Mouse (Mus musculus): Measurements from ENCODE around the gene Tcstv1.
"Not testable (repeated sequence)": the region's sequence is repeated elsewhere in the genome, so short reads cannot be mapped to it uniquely, and the experiment has no call there.

The Tcstv1 gene

GRCm38 (mm10) chr13:119894685-119895084 is at the start of gene Tcstv1:
Tcstv1 (minus strand) TSS chr13:119894785.
- DNase-seq (ENCODE audit: low read depth): not testable (repeated sequence)

DNA sequence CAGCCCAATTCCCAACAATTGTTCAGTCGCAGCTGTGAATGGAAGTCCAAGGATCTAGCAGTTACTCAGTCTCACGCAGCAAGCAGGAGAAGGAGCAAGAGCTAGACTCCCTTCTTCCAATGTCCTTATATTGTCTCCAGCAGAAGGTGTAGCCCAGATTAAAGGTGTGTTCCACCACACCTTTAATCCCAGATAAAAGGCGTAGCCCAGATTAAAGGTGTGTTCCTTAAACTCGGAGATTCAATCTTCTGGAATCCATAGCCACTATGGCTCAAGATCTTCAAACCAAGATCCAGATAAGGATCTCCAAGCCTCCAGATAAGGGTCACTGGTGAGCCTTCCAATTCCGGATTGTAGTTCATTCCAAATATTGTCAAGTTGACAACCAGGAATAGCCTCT is 34.6 kb upstream of the Tcstv1 start, which contains the start of gene Gm21761:
Gene Gm21761, minus strand, starts transcription at position 101 of the 400 bp plus-strand sequence.
- not testable (repeated sequence) for DNase-seq (ENCODE audit: low read depth)

DNA sequence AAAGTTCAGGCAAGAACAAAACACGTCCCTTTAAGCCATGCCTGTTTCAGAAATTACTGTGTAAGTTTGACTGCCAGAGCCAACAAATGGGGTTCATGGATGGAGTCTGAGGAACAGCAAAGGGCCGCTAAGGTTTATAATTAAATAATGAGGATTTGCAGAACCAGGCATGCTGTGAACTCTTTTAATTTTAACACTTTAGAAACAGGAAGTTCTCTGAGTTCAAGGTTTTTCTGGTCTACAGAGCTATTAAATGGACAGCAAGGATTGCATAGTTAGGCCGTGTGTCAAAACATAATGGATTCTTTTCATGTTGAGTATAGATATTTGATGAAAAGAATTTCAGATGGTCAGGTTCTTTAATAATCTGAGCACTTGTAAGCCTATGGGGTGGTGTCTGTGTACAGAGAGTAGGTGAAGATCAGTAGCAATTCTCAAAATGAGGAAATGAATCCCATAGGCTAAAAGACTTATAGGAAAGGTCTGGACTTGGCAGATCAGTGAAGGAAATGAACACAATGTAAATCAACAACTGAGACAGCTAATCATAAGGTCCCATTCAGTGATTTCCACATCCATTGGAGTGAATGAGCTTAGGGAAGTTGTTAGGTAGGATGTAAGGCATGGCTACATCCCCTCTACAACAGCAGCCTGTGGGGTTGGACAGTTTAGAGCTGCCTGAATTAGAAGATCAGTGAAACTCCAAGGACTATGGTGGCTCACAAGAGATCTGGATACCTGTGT is 30.2 kb upstream of the Tcstv1 start:
- DNase-seq (ENCODE audit: low read depth): not testable (repeated sequence)

GRCm38 (mm10) chr13:119916966-119917722 is 22.6 kb upstream of the Tcstv1 start:
- not testable (repeated sequence) for DNase-seq (ENCODE audit: low read depth)

DNA sequence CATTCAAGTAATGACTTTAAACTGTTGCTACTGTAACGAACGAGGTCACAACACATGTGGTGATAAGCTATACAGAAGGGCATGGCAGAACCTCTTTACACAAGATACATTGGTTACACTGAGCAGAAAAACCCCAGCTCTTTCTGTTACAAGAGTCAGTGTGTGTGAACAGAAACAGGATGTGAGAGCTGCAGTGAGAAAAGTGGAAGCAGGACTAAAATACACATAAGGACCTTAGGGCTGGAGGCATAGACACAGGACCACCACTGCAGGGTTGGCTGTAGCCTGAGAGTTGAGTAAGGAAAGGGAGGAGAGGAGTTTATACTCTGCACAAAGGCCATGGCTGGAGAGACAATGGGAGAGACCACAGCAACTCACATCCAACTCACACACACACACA is 21.9 kb upstream of the Tcstv1 start:
- not testable (repeated sequence) for DNase-seq (ENCODE audit: low read depth)

- not testable (repeated sequence) for DNase-seq (ENCODE audit: low read depth)
Observed at GRCm38 (mm10) chr13:119898549-119898948, 4.0 kb upstream of the Tcstv1 start.

- DNase-seq (ENCODE audit: low read depth): not testable (repeated sequence)
Observed at GRCm38 (mm10) chr13:119886896-119887295, 7.7 kb downstream of the Tcstv1 start.

- DNase-seq (ENCODE audit: low read depth): not testable (repeated sequence)
Observed at GRCm38 (mm10) chr13:119864395-119864999, 30.1 kb downstream of the Tcstv1 start.

DNA sequence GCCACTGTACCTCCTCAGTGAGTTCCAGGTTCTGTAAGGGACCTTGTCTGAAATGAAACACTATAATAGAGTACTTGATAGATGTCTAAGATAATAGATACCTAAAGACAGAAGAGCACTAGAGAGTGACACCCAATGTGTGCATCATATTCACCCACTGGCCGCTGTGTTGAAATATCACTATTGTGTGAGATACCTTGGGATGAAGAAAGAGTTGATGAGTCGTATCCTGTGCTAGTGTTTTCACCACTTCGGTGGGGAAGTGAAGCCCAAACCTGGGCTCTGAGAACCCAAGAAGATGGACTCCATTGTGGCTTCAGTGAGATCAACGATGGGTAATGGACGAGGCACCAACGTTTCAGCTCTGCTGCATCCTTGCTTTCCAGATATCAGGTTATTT is 32.2 kb downstream of the Tcstv1 start:
- DNase-seq (ENCODE audit: low read depth): not testable (repeated sequence)
